Mouse (Mus musculus): ENCODE results near the gene Flywch1. TPM values are rescaled to one million over a fixed set of nuclear protein-coding genes. Genes with fewer than 3 reads are reported as not detected.

Flywch1 gene
- total RNA-seq (2021) = 100 to 1,000 TPM; 125 to 133 TPM

DNA sequence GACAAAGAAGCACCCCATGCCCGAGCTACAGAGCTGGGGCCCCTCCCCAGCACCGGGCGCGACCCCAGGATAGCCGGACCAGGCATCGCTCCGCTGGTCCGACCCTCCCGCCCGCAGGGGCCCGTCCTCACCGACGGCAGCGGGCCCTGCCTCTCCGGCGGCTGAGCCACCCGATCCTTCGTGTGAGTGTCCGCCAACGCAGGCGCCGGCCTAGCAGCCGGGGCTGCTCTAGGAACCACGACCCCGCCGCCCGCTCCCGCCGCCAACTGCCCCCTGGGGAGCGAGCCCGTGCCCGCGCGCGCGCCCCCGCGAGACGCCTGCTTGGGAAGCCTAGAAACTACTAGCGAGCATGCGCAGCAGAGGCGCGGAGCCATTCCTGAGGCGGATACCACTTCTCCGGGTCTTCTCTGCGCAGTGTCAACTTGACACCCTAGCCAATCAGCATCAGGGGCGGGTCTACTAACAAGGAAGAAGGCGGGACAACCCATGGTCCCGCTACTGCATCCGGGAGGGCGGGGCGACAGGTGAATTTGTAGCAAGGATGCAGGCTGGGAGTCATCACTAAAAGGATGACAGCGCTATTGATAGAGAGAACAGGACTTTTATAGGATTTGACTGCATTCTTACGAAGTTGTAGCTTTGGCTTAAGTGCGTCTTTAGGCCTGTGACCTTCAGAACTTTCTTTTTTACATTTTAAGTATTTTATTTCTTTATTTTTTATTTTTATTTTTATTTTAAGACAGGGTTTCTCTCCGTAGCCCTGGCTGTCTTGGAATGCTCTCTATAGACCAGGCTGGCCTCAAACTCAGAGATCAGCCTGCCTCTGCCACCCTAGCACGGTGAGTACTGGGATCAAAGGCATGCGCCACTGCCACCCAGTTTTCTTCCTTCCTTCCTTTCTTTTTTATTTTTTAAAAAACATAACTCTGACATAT is at the start of gene Flywch1:
Flywch1 (minus strand) TSS at position 319 of the 935 bp plus-strand sequence.
- peak; percentile 98 to 99 for DNase-seq (ENCODE audit: extremely low spot score in 1 of 2, low spot score in 2 of 2)
- intact Hi-C loops (cut with DNase I) = loop anchor here (5.0 kb wide), 1 partner anchor 56 kb away; the partner anchor contains the start of gene Elob

DNA sequence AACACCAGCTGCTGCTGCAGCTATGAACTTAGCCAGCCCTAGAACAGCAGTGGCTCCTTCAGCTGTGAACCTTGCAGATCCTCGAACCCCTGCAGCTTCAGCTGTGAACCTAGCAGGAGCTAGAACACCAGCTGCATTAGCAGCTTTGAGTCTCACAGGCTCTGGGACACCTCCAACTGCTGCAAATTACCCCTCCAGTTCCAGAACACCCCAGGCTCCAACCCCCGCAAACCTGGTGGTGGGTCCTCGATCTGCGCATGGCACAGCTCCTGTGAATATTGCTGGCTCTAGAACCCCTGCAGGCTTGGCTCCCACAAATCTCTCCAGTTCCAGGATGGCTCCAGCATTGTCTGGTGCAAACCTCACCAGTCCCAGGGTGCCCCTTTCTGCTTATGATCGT is 49.3 kb upstream of the Flywch1 start:
- intact Hi-C loops (cut with DNase I) = no loop called here
- DNase-seq (ENCODE audit: extremely low spot score in 1 of 2, low spot score in 2 of 2) = no peak

DNA sequence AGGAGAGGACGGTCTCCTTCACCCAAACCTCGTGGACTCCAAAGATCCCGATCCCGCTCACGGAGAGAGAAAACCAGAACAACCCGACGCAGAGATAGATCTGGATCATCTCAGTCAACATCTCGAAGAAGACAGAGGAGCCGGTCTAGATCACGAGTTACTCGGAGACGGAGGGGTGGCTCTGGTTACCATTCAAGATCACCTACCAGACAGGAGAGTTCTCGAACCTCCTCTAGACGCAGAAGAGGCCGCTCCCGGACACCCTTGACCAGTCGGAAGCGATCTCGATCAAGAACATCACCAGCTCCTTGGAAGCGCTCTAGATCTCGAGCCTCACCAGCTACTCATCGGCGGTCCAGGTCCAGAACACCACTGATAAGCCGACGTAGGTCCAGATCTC is 47.8 kb upstream of the Flywch1 start:
- intact Hi-C loops (cut with DNase I) = no loop called here
- no peak for DNase-seq (ENCODE audit: extremely low spot score in 1 of 2, low spot score in 2 of 2)

DNA sequence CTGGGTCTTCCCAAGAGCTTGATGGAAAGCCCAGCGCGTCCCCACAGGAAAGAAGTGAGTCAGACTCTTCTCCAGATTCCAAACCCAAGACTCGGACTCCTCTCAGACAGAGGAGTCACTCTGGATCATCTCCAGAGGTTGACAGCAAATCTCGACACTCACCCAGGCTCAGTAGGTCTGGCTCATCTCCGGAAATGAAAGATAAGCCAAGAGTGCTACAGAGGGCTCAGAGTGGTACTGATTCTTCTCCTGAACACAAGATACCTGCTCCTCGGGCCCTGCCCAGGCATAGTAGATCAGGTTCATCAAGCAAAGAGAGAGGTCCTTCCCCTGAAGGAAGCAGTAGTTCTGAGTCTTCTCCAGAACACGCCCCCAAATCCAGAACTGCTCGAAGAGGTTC is 47.2 kb upstream of the Flywch1 start:
- DNase-seq (ENCODE audit: extremely low spot score in 1 of 2, low spot score in 2 of 2) = no peak
- intact Hi-C loops (cut with DNase I) = no loop called here

- intact Hi-C loops (cut with DNase I) = no loop called here
- no peak for DNase-seq (ENCODE audit: extremely low spot score in 1 of 2, low spot score in 2 of 2)
Observed at GRCm38 (mm10) chr17:23815641-23816040, 44.2 kb upstream of the Flywch1 start.

DNA sequence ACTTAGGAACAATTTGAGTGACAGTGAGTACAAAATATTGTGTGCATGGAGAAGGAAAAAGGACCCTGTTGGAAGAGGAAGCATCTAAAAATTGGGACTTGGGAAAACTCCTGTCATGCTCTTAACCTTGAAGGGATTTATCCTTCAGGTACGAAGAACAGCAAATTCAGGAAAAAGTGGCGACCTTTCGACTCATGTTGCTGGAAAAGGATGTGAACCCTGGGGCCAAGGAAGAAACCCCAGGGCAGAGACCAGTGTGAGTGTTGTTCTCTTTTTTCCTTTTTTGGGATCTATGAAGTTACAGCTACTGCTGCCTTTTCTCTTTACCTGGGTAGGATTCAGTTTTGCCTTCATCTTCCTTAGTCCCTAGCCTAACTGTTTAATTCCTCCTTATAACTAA is 36.5 kb upstream of the Flywch1 start:
- intact Hi-C loops (cut with DNase I) = no loop called here
- DNase-seq (ENCODE audit: extremely low spot score in 1 of 2, low spot score in 2 of 2) = no peak

GRCm38 (mm10) chr17:23806867-23807266 is 35.5 kb upstream of the Flywch1 start:
- intact Hi-C loops (cut with DNase I) = no loop called here
- DNase-seq (ENCODE audit: extremely low spot score in 1 of 2, low spot score in 2 of 2) = peak in 1 of 2 experiments; percentile 53

DNA sequence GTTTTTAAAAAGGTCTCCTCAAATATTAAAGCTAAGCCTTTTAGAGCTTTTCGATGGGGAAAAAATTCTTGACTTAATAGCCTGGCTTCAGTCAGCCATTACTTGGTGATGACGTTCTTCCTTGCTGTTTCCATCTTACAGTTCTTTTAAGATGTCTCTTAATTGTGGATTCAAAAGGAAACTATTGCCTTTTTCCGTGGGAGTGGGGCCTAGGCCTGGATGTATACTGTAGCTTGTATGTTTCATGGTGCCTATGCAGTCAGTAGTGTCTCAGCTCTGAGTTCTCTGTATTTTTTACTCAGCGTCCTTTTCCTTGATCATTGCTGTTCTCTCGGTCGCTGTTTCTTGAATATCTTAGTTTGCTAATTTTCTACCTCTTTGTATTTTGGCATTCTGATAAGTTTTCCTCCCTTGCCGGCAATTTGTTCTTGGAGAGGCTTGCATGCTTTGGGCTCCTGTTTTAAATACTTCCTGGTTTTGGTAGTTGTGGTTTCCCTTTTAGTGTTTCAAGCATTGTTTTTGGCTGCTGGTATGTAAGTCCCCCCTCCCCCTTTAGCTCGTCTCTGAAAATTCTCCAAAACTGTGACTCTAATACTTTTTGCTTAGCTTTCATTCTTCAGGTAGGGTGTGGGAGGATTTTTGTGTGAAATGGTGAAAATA is 33.2 kb upstream of the Flywch1 start:
- DNase-seq (ENCODE audit: extremely low spot score in 1 of 2, low spot score in 2 of 2) = no peak
- intact Hi-C loops (cut with DNase I) = no loop called here

DNA sequence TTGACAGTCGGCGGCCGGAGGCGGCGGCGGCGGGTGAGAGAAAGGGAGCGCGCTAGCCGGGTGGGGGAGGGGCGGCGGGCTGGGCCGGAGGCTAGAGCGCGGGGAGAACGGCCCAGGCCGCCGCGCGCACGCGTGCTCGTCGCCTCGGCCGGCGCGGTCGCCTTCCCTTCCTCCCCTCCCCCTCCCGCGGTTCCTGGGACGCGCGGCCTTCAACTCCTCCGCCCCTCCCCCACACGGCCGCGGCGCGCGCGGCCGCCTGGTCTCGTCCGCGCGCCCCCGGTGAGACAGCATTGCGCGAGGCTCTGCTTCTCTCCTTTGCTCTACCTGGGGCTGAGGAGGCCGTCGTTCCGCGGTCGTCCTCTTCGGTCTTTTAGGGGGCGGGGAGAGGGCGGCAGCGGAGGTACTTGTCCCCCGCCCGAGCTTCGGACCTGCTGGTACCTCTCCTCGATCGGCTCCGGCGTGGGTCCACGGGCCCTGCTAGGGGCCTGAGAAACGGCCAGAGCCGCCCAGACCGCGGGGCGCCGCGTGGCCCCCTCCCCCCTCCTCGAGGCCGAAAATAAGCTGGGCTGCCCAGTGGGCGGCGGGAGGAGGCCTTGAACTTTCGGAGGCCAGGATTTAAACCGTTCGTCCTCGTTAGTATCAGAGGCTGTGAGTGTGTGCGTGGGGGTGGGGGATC is 32.1 kb upstream of the Flywch1 start:
- intact Hi-C loops (cut with DNase I) = no loop called here
- peak; percentile 36 to 91 for DNase-seq (ENCODE audit: extremely low spot score in 1 of 2, low spot score in 2 of 2)

- peak; percentile 99 for DNase-seq (ENCODE audit: extremely low spot score in 1 of 2, low spot score in 2 of 2)
- intact Hi-C loops (cut with DNase I) = no loop called here
Observed at GRCm38 (mm10) chr17:23802746-23803365, 31.5 kb upstream of the Flywch1 start.

DNA sequence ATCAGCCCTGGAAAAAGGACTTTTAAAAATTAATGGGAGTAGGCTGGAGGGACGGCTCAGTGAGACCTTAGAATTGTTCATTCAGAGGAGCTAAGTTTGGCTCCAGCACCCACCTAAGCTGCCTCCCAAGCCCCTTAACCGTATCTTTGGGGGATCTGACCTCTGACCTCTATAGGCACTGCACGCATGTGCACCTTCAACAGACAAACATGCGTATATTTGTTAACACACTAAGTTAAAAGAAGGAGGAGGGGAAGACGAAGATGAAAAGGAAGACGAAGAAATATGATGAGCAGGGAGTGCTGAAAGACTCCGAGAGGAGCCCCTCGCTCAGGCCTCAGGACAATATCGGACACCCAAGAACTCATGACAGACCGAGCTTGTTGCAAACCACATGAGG is 30.2 kb upstream of the Flywch1 start:
- intact Hi-C loops (cut with DNase I) = no loop called here
- DNase-seq (ENCODE audit: extremely low spot score in 1 of 2, low spot score in 2 of 2) = peak in 1 of 2 experiments; percentile 14

GRCm38 (mm10) chr17:23797316-23797715 is 25.9 kb upstream of the Flywch1 start:
- DNase-seq (ENCODE audit: extremely low spot score in 1 of 2, low spot score in 2 of 2) = peak in 1 of 2 experiments; percentile 1
- intact Hi-C loops (cut with DNase I) = no loop called here

- DNase-seq (ENCODE audit: extremely low spot score in 1 of 2, low spot score in 2 of 2) = peak in 1 of 2 experiments; percentile 10
- intact Hi-C loops (cut with DNase I) = no loop called here
Observed at GRCm38 (mm10) chr17:23795323-23795722, 23.9 kb upstream of the Flywch1 start.

DNA sequence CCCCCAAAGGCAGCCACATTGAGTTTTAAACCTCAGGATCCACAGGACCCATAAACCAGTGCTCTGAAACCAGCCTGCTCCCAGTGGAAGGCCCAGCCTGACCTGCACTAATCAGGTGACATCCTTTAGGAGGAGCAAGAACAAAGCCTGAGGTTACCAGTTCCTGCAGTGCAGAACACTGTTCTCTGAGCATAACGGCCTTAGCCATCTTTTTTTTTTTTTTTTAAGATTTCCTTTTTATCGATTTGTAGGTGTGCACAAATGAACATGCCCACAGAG is 19.6 kb upstream of the Flywch1 start:
- intact Hi-C loops (cut with DNase I) = no loop called here
- no peak for DNase-seq (ENCODE audit: extremely low spot score in 1 of 2, low spot score in 2 of 2)

DNA sequence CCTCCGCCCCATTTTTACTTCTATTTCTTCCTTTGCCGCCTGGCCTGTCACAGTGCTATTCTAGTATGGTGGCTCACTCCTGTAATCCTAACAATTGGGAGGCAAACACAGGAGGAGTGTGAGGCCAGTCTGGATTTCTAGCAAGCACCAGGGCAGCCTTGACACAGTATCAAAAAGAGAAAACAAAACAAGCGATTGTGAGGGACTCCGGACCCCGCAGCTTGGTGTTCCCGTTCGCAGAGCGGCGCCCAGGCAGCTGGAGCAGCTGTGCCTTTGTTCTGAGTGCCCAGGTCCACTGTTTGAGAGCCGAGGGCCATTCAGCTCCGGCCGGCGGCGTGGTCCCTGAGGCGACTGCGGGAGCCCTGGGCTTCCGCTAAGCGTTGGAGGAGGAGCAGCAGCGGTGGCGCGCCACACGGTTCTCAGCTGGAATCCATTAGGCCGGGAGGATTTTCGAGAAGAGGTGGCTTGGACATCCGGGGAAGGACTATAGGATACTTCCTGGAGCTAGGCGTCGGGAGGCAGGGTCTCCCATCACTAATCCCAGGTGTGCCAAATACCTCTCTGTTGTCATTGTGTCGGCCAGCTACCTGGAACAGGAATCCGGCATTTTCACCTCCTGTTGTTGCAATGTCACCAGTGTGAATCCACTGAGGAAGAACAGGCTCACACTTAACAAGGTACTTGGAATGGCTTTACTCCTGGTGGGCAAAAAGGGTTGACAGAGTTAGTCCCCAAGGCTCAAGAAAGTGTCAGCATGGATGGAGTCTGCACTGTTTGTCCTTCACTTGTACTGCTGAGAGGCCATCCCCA is 19.1 kb upstream of the Flywch1 start, which contains the start of gene Srrm2:
Srrm2 (plus strand) TSS at position 264 of the 810 bp plus-strand sequence.
- intact Hi-C loops (cut with DNase I) = no loop called here
- peak; percentile 40 to 74 for DNase-seq (ENCODE audit: extremely low spot score in 1 of 2, low spot score in 2 of 2)

DNA sequence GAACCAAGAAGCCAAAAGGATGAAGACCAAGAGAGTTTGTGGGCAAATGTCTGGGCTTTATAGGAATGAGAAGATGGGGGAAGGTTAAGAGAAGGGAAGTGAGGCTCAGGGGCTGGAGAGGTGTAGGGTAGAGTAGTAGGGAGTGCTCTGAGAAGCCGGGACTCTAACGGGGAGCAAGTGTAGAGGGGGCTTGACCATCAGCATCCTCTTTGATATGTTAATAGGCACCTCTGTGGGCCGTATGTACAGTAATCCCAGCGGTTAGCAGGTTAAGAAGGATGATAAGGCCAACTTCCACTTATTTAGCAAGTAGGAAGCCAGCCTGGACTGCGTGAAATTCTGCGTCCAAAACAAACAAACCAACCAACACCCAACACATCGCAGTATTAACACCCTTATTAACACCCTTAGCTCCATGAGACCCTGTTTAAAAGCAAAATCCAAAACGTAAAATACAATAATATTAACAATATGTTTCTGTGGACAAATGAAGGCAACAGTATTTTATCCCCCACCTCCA is 18.4 kb upstream of the Flywch1 start:
- no peak for DNase-seq (ENCODE audit: extremely low spot score in 1 of 2, low spot score in 2 of 2)
- intact Hi-C loops (cut with DNase I) = no loop called here

GRCm38 (mm10) chr17:23788973-23789372 is 17.6 kb upstream of the Flywch1 start:
- intact Hi-C loops (cut with DNase I) = no loop called here
- DNase-seq (ENCODE audit: extremely low spot score in 1 of 2, low spot score in 2 of 2) = no peak

GRCm38 (mm10) chr17:23786510-23786931 is 15.1 kb upstream of the Flywch1 start:
- peak; percentile 42 to 55 for DNase-seq (ENCODE audit: extremely low spot score in 1 of 2, low spot score in 2 of 2)
- intact Hi-C loops (cut with DNase I) = no loop called here
